Mouse (Mus musculus): ENCODE measurements at regions not wholly inside any gene's neighbourhood (a gene's known extent, or its start where the extent isn't known, plus 50 kb on each side); places are given as distances from the start of the nearest gene placed in this dataset.
A peak's percentile ranks its signal among the peaks of the same experiment; 100 is the strongest.

DNA sequence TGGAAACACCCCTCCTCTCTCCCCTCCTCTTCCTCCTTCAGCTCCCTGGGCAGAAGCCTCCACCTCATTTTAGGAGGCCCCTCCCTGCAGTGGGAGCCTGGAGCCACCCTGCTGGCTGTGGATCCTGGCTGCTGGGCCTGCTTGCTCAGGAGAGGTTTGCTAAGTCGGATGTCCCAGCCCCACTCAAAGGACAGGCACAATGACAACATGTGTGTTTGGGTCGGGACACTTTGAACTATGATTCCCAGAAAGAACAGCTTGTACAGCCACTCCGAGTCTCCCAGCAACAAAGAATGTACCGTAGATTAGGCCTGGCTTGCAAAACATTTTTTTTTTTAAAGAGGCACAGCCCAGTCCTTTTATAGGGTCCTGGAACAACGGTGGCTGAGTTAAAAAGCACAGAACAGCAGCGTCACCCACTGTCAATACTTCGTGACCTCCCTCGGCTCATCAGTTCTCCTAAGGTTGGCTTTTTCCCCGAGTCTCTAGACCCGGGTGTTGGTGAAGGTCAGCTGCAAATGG, 142.7 kb upstream of the Irf2bp2 start:
- ATAC-seq (ENCODE audit: low FRiP score, low read depth), result peak; percentile 27; the same call in 1 of the 2 replicates
- 10% methylated on average over 10 of the region's 10 CpGs for WGBS
- Histone ChIP-seq H3K4me2 (replicated peaks) (peak overlapping the region; percentile 18; the same call in 1 of the 2 replicates), H3K27ac (peak overlapping the region; percentile 37; the same call in 1 of the 2 replicates), H3K9ac (no peak overlapping the region), H3K4me1 (peaks cover 24% of the 10 kb centered on the region), H3K36me3 (no peaks in the 10 kb centered on the region), H3K27me3 (replicated peaks) (0 out of 2 replicates have a peak, but pooled peaks cover 1% of the 10 kb centered on the region), H3K9me3 (no peaks in the 10 kb centered on the region), H3K4me3 (no peak overlapping the region)

DNA sequence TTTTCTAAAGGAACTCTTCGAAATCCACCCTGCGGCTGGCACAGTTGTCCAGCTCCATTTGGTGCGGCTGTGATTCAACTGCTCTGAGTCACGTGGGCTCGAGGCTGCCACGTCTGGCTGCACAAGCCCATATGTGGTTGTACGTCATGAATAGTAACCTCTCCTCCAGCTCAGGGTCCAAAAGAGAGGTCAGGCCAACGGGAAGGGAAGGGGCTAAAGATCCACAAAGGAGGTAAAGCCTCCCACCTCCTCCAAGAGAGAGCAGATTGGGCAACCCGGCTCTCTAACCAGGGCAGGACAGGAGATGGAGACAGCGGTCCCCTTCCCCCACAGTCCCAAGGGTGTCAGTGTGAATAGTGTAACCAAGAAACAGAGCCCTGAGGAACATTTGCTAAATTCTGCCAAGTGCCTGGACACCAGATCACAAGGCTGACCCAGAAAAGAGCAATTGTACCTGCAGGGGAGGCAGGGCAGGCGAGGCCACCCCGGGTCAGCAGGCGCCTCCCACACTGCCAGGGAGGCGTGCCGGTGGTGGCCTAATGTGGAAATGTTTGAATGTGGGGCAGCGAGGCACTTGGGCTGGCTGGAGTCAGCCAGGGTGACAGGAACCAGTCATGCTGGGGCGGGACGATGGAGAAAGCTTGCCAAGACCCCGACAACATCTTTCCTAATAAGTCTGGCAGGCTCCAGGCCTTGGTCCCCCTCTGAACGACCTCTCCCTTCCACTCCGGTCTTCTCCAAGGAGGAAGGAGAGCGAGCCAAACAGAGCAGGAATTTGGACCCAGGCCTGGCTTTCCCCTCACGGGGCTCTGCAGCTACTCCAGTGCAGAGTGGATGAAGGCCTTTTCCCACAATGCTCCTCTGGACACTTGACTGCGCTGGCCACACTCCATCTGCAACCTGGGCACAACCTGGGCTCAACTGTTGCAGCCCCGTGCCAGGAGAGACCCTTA, 142.0 kb upstream of the Irf2bp2 start:
- no peaks in the 10 kb centered on the region for H3K9me3 ChIP-seq
- peak overlapping the region; percentile 18; the same call in 1 of the 2 replicates for H3K4me2 ChIP-seq (replicated peaks)
- 0 out of 2 replicates have a peak, but pooled peaks cover 3% of the 10 kb centered on the region for H3K27me3 ChIP-seq (replicated peaks)
- WGBS, result 32% methylated on average over 25 of the region's 25 CpGs
- H3K9ac ChIP-seq, result no peak overlapping the region
- H3K4me1 ChIP-seq, result peaks cover 24% of the 10 kb centered on the region
- H3K36me3 ChIP-seq, result no peaks in the 10 kb centered on the region
- ATAC-seq (ENCODE audit: low FRiP score, low read depth), result peak; percentile 63
- H3K27ac ChIP-seq, result peak overlapping the region; percentile 37; the same call in 1 of the 2 replicates
- no peak overlapping the region for H3K4me3 ChIP-seq

DNA sequence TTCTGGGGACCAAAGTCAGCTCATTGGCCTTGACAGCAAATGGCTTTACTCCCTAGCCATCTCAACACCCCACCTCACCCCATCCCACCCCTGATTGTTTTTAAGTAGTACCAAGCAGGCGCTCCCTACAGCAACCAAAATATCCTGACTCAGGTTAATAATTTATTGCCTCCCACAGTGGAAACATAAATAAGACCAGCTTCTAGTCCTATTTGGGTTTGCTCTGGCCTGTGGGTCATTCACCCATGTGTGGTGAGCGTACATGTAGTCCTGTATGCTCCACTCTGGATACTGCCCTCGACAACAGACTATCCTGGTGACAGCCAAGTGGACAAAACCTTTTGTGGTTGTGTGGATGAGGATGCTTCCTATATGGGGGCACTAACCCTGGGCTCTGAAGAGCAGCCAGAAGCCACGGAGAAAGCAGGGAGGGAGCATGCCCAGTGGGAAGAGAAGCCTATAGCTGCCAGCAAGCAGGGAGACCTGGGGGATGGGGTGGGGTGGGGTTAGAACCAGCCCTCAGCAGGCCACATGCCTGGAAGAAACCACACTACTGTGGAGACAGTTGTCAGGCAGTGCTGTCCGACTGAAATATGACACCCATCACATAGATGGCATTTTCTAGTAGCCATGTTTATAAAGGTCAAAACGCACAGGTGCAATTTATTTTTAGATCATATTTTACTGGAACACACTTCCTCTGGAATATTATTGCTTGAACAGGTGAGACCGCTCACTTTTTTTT, 141.1 kb upstream of the Irf2bp2 start:
- Histone ChIP-seq H3K9ac (no peak overlapping the region), H3K27me3 (replicated peaks) (0 out of 2 replicates have a peak, but pooled peaks cover 3% of the 10 kb centered on the region), H3K27ac (no peak overlapping the region), H3K4me3 (no peak overlapping the region), H3K9me3 (no peaks in the 10 kb centered on the region), H3K4me1 (peaks cover 24% of the 10 kb centered on the region), H3K36me3 (no peaks in the 10 kb centered on the region), H3K4me2 (replicated peaks) (no peak overlapping the region)
- 69% methylated on average over 7 of the region's 7 CpGs for WGBS
- ATAC-seq (ENCODE audit: low FRiP score, low read depth), result no peak

DNA sequence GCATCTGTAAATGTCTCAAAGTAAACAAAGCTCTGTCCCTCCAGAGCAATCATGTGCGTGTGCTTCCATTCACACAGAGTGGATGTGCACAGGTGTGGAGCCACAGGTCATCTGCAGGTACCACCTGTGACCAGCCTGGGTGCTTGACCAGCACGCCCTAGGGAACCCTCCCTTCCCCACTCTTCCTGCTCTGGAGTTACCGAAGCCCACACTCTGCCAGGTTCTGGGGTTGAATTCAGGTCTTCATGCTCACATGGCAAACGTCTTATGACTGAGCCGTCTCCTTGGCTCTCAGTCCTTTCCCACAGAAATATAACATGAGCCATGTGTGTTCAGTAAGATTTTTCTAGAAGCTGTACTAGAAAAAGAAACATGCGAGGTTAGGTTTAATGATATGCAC, 140.0 kb upstream of the Irf2bp2 start:
- WGBS, result 84% methylated on average over 6 of the region's 6 CpGs
- H3K36me3 ChIP-seq, result no peaks in the 10 kb centered on the region

DNA sequence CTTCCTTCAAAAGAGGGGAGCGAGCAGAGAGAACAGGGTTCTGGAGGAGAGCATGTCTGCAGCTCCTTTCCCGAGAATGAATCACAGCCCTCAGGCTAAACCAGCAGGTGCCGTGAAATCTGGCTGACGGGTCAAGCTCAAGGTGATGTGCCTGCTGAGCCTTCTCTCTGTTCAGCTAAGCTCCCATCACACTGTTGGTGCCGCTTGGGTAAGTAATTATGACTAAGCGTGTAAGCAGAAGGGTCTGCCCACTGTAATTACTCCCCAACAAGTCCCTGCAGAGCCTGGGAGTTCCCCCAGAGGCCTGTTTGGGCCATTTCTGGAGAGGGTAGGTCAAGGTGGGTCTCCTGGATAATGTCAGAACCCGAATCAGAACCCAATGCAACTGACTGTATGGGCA, 139.5 kb upstream of the Irf2bp2 start:
- H3K4me1 ChIP-seq, result peaks cover 24% of the 10 kb centered on the region
- no peak overlapping the region for H3K4me2 ChIP-seq (replicated peaks)
- no peaks in the 10 kb centered on the region for H3K9me3 ChIP-seq
- no peak for ATAC-seq (ENCODE audit: low FRiP score, low read depth)
- WGBS, result 37% methylated on average over 7 of the region's 7 CpGs
- 0 out of 2 replicates have a peak, but pooled peaks cover 3% of the 10 kb centered on the region for H3K27me3 ChIP-seq (replicated peaks)
- H3K4me3 ChIP-seq, result no peak overlapping the region
- H3K36me3 ChIP-seq, result no peaks in the 10 kb centered on the region
- H3K27ac ChIP-seq, result no peak overlapping the region
- no peak overlapping the region for H3K9ac ChIP-seq

More for the DNA sequence above, 140.0 kb upstream of the Irf2bp2 start:
- Histone ChIP-seq H3K4me2 (replicated peaks) (no peak overlapping the region), H3K4me3 (no peak overlapping the region), H3K4me1 (peaks cover 24% of the 10 kb centered on the region), H3K9me3 (no peaks in the 10 kb centered on the region), H3K9ac (no peak overlapping the region), H3K27me3 (replicated peaks) (0 out of 2 replicates have a peak, but pooled peaks cover 3% of the 10 kb centered on the region), H3K27ac (no peak overlapping the region)
- no peak for ATAC-seq (ENCODE audit: low FRiP score, low read depth)

DNA sequence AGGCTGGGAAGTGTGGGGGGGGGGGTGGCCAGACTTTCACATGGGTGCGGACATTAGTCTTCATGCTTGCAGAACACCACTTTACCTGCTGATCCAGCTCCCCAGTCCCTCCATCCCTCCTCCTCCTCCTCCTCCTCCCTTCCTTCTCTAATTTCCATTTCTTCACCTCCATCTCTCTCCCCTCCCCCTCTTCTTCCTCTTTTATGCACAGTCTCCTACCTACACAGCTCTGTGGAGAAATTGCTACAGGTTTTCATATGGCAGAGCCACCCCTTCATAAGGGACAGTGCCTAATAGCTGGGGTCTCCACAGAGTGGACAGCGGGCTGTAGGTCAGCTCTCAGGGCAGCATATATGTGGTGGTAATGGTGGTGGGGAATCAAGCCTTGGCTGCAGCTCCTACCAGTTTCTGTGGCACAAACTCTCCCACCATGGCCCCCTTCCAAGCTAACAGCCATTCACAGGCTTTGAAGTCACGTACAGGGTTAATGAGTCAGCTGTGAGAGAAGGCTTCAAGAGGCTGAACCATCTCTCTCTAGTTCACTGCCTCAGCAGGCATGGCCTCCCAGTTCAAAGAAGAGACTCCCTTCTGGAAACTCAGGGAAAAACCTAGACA, 136.3 kb upstream of the Irf2bp2 start:
- peaks cover 12% of the 10 kb centered on the region for H3K4me1 ChIP-seq
- H3K27ac ChIP-seq, result no peak overlapping the region
- H3K9ac ChIP-seq, result no peak overlapping the region
- no peak for ATAC-seq (ENCODE audit: low FRiP score, low read depth)
- H3K4me3 ChIP-seq, result no peak overlapping the region
- H3K4me2 ChIP-seq (replicated peaks), result no peak overlapping the region
- 0 out of 2 replicates have a peak, but pooled peaks cover 3% of the 10 kb centered on the region for H3K9me3 ChIP-seq
- WGBS, result 79% methylated on average over 3 of the region's 3 CpGs
- 0 out of 2 replicates have a peak, but pooled peaks cover 3% of the 10 kb centered on the region for H3K27me3 ChIP-seq (replicated peaks)
- H3K36me3 ChIP-seq, result no peaks in the 10 kb centered on the region

DNA sequence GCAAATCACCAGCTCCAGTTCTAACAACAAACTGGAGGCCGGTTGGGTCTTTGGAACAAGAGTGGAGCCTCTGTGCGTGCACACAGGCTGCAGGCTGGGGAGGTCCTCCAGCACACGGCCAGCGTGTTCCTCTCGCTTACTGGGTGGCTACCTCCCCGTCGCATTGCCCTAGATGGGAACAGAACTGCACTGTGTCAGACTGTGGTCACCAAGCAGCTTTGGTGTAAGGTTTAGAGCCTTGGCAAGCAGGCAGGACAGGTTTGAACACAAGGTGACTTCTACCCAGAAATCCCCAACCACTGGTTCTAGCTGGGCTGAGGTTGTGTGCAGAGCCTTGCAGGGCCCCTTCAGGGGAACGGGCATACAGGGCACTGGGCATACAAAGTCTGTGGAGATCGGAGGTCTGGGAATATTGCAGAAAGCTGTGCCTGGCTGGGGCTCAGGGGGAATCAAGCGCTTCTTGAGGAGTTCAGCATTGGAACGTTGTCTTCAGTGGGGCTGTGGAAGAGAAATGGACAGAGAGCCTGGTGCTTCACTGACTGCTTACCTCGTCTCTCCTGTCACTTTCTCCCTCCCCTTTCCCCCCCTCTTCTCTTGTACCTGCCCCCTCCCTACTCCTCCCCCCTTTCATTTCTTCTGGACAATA, 135.3 kb upstream of the Irf2bp2 start:
- WGBS, result 87% methylated on average over 12 of the region's 12 CpGs
- no peak for ATAC-seq (ENCODE audit: low FRiP score, low read depth)
- 0 out of 2 replicates have a peak, but pooled peaks cover 3% of the 10 kb centered on the region for H3K9me3 ChIP-seq
- H3K27me3 ChIP-seq (replicated peaks), result 0 out of 2 replicates have a peak, but pooled peaks cover 3% of the 10 kb centered on the region
- H3K9ac ChIP-seq, result no peak overlapping the region
- H3K4me2 ChIP-seq (replicated peaks), result no peak overlapping the region
- no peak overlapping the region for H3K27ac ChIP-seq
- peaks cover 5% of the 10 kb centered on the region for H3K4me1 ChIP-seq
- H3K4me3 ChIP-seq, result no peak overlapping the region
- H3K36me3 ChIP-seq, result no peaks in the 10 kb centered on the region

DNA sequence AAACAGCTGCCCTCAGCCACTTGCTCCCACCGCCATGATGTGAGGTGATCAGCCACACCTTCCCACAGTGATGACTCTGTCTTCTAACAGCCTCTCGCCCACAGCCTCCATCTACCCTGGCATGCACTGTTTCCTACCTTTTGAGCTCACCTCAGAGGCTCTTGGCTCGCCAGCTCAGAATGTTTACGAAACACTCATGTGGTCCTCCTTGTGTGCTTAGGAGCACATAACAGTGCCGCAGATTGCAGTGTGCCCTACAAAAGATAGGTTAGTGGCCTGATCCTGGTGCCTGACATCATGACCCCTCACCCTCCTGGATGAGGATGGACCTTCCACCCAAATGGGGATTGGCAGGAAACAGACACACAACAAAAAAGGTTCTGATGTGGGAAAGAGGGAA, 134.3 kb upstream of the Irf2bp2 start:
- Histone ChIP-seq H3K4me2 (replicated peaks) (no peak overlapping the region), H3K27ac (no peak overlapping the region), H3K4me3 (no peak overlapping the region), H3K27me3 (replicated peaks) (0 out of 2 replicates have a peak, but pooled peaks cover 3% of the 10 kb centered on the region), H3K36me3 (no peaks in the 10 kb centered on the region), H3K4me1 (peaks cover under 1% of the 10 kb centered on the region), H3K9me3 (0 out of 2 replicates have a peak, but pooled peaks cover 3% of the 10 kb centered on the region), H3K9ac (no peak overlapping the region)
- WGBS, result 91% methylated on average over 5 of the region's 5 CpGs
- no peak for ATAC-seq (ENCODE audit: low FRiP score, low read depth)

DNA sequence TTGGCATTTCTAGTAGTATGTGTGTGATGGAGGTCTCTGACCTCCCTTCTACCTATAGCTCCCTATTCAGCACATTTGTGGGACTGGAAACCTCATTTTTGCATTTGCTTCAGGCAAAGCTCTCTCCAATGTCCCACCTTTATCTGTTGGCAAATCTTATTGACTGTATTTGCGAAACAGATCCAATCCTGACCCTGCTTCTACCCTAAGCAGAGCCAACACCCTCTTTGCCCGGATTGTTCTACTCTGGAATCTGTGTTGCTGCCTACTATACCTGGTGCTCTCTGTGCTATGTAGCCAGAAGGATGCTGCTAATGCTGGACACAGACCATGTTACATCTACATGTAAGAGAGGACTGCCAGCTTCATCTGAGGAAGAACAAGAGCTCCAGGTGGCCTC, 133.3 kb upstream of the Irf2bp2 start:
- Histone ChIP-seq H3K4me2 (replicated peaks) (no peak overlapping the region), H3K9ac (no peak overlapping the region), H3K27ac (no peak overlapping the region), H3K4me1 (no peaks in the 10 kb centered on the region), H3K36me3 (no peaks in the 10 kb centered on the region), H3K9me3 (0 out of 2 replicates have a peak, but pooled peaks cover 3% of the 10 kb centered on the region), H3K27me3 (replicated peaks) (0 out of 2 replicates have a peak, but pooled peaks cover 3% of the 10 kb centered on the region), H3K4me3 (no peak overlapping the region)
- 94% methylated on average over 2 of the region's 2 CpGs for WGBS
- ATAC-seq (ENCODE audit: low FRiP score, low read depth), result no peak

DNA sequence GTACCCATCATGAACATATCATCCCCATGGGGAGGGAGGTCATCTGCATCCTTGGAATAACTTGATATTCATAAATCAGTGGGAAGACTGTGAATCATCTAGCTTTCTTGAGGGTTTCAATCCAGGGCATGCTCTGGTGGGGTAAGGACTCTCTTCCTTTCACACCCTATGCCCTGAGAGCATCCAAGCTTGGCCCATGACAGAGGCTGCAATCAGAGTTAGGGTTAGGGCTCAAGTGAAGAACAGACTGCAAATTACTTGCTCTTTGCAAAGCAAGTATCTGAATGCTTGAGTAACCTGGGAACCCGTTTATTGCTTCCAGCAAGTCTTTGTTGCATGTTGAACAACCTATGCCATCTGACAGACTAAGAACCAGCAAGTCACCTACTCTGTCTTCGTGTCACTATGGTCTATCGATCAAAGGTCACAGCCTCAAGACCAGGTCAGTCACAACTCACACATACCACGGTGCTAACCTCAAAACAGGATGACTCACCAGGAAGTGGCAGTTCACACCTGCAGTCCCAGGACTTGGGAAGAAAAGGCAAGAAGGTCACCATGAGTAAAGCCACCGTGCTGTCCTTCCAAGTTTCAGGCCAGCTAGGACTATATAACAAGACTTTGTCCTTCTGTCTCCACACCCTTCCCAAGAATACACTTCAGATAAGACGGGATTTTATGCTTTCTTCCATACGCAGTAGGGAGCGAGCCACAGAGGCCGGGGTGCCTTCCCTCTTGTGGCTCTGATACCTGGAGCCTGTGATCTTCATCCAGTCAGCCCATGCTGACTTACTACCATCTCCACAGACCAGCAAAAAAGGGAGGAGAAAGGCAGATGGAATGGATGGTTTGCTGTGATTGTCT, 129.7 kb upstream of the Irf2bp2 start:
- H3K9ac ChIP-seq, result no peak overlapping the region
- no peak for ATAC-seq (ENCODE audit: low FRiP score, low read depth)
- no peak overlapping the region for H3K4me3 ChIP-seq
- no peaks in the 10 kb centered on the region for H3K36me3 ChIP-seq
- H3K4me1 ChIP-seq, result peaks cover 11% of the 10 kb centered on the region
- H3K27me3 ChIP-seq (replicated peaks), result no peaks in the 10 kb centered on the region
- H3K9me3 ChIP-seq, result 0 out of 2 replicates have a peak, but pooled peaks cover 3% of the 10 kb centered on the region
- no peak overlapping the region for H3K4me2 ChIP-seq (replicated peaks)
- H3K27ac ChIP-seq, result no peak overlapping the region
- WGBS, result 90% methylated on average over 9 of the region's 9 CpGs
